In the genomic region with DNA sequence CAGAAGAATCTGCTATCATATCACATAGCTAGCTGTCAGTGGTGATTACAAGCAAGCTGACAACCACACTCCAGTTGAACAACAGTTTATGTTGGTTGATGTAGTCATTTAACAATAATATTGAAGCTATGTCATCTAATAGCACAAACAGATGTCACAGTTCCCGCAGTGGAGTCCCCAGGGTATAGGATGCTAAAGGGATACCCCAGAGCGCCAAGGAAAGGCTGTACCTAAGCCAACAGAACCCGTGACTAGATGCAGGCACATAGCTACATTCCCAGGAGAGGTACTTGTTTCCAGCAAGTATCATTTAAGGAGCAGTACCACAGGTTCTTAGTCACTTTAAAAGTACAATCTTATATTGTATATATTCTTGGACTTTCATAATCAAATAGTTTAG, we compare ENCODE assay signal across 21 mouse cellular contexts.
"Had no signal": no experiment of that assay in that cellular context is flagged by ENCODE, and none has a peak within 500 bp of the region (broad histone marks: within the 10 kb centered on the region; RNA-seq: fewer than 3 reads in every experiment).

No protein-coding gene starts in this region.

- H3K9ac ChIP-seq: kidney, embryonic 15.5 days; limb, embryonic 12.5 days; limb, embryonic 15.5 days; liver, embryonic 14.5 days; liver, postnatal 0 days; lung, embryonic 14.5 days; midbrain, embryonic 13.5 days; stomach, embryonic 15.5 days had no signal

- H3K27me3 ChIP-seq: kidney, embryonic 15.5 days; limb, embryonic 12.5 days; limb, embryonic 15.5 days; midbrain, embryonic 13.5 days; stomach, embryonic 15.5 days had no signal

- H3K4me3 ChIP-seq: kidney, embryonic 15.5 days; limb, embryonic 12.5 days; limb, embryonic 15.5 days; midbrain, embryonic 10.5 days; midbrain, embryonic 13.5 days; myocyte; stomach, embryonic 15.5 days had no signal

- DNase-seq: kidney, adult 8-10 months; kidney, postnatal 10 days; kidney, postnatal 36 days; left cerebral cortex, postnatal 4 days; liver, postnatal 0 days; lung, embryonic 14.5 days; right cerebral cortex, postnatal 25 days; spleen, adult 18-20 months; thymus, postnatal 36 days had no signal

- H3K4me1 ChIP-seq: kidney, embryonic 15.5 days; limb, embryonic 12.5 days; limb, embryonic 15.5 days; midbrain, embryonic 10.5 days; midbrain, embryonic 13.5 days; stomach, embryonic 15.5 days had no signal

- H3K9me3 ChIP-seq: kidney, embryonic 15.5 days; limb, embryonic 12.5 days; limb, embryonic 15.5 days; midbrain, embryonic 10.5 days; midbrain, embryonic 13.5 days; stomach, embryonic 15.5 days had no signal

- H3K4me2 ChIP-seq: kidney, embryonic 15.5 days; limb, embryonic 12.5 days; limb, embryonic 15.5 days; liver, embryonic 11.5 days; lung, embryonic 14.5 days; midbrain, embryonic 13.5 days; stomach, embryonic 15.5 days had no signal

- H3K27ac ChIP-seq: kidney, embryonic 15.5 days; limb, embryonic 12.5 days; limb, embryonic 15.5 days; liver, embryonic 14.5 days; macrophage; midbrain, embryonic 10.5 days; midbrain, embryonic 13.5 days; stomach, embryonic 15.5 days had no signal

- ATAC-seq: liver, postnatal 0 days; lung, postnatal 0 days; midbrain, embryonic 13.5 days; midbrain, embryonic 16.5 days had no signal

- H3K36me3 ChIP-seq: kidney, embryonic 15.5 days; limb, embryonic 12.5 days; limb, embryonic 15.5 days; midbrain, embryonic 10.5 days; midbrain, embryonic 13.5 days; stomach, embryonic 15.5 days had no signal
